Mouse (Mus musculus): ENCODE measurements around the gene Mettl23. TPM values are rescaled to one million over a fixed set of nuclear protein-coding genes. Genes with fewer than 3 reads are reported as not detected.
A peak's percentile ranks its signal among the peaks of the same experiment; 100 is the strongest.

Mettl23 gene
- polyA plus RNA-seq, 1 experiment, result 22.4 TPM

GRCm38 (mm10) chr11:116869223-116869622 is 26.1 kb downstream of the Mettl23 start:
- TF ChIP-seq POLR2A (IDR thresholded peaks at IDR 0.05; ENCODE audit: low read depth, low read length), result no peak
- no peak for TF ChIP-seq CTCF (IDR thresholded peaks at IDR 0.05; ENCODE audit: borderline replicate concordance, insufficient read depth, low read length)
- Histone ChIP-seq H3K4me3 (ENCODE audit: insufficient read depth, low read length) (no peak overlapping the region), H3K4me1 (ENCODE audit: control insufficient read depth, insufficient read depth, low read length) (no peaks in the 10 kb centered on the region), H3K27ac (ENCODE audit: insufficient read depth, low read length) (no peak overlapping the region)

GRCm38 (mm10) chr11:116869641-116870040 is 26.6 kb downstream of the Mettl23 start:
- no peak overlapping the region for H3K4me3 ChIP-seq (ENCODE audit: insufficient read depth, low read length)
- H3K27ac ChIP-seq (ENCODE audit: insufficient read depth, low read length), result no peak overlapping the region
- no peaks in the 10 kb centered on the region for H3K4me1 ChIP-seq (ENCODE audit: control insufficient read depth, insufficient read depth, low read length)
- TF ChIP-seq CTCF (IDR thresholded peaks at IDR 0.05; ENCODE audit: borderline replicate concordance, insufficient read depth, low read length), result no peak
- TF ChIP-seq POLR2A (IDR thresholded peaks at IDR 0.05; ENCODE audit: low read depth, low read length), result no peak

- H3K4me1 ChIP-seq (ENCODE audit: control insufficient read depth, insufficient read depth, low read length), result no peaks in the 10 kb centered on the region
- no peak overlapping the region for H3K4me3 ChIP-seq (ENCODE audit: insufficient read depth, low read length)
- TF ChIP-seq POLR2A (IDR thresholded peaks at IDR 0.05; ENCODE audit: low read depth, low read length), result no peak
- TF ChIP-seq CTCF (IDR thresholded peaks at IDR 0.05; ENCODE audit: borderline replicate concordance, insufficient read depth, low read length), result no peak
- no peak overlapping the region for H3K27ac ChIP-seq (ENCODE audit: insufficient read depth, low read length)
Measured at GRCm38 (mm10) chr11:116871538-116871937, 28.5 kb downstream of the Mettl23 start.

- Histone ChIP-seq H3K27ac (ENCODE audit: insufficient read depth, low read length) (no peak overlapping the region), H3K4me3 (ENCODE audit: insufficient read depth, low read length) (no peak overlapping the region), H3K4me1 (ENCODE audit: control insufficient read depth, insufficient read depth, low read length) (no peaks in the 10 kb centered on the region)
- TF ChIP-seq POLR2A (IDR thresholded peaks at IDR 0.05; ENCODE audit: low read depth, low read length) (no peak), CTCF (IDR thresholded peaks at IDR 0.05; ENCODE audit: borderline replicate concordance, insufficient read depth, low read length) (no peak)
Measured at GRCm38 (mm10) chr11:116873987-116874386, 30.9 kb downstream of the Mettl23 start.

GRCm38 (mm10) chr11:116878454-116878853 is 35.4 kb downstream of the Mettl23 start:
- Histone ChIP-seq H3K27ac (ENCODE audit: insufficient read depth, low read length) (no peak overlapping the region), H3K4me3 (ENCODE audit: insufficient read depth, low read length) (no peak overlapping the region), H3K4me1 (ENCODE audit: control insufficient read depth, insufficient read depth, low read length) (no peaks in the 10 kb centered on the region)
- no peak for TF ChIP-seq POLR2A (IDR thresholded peaks at IDR 0.05; ENCODE audit: low read depth, low read length)

GRCm38 (mm10) chr11:116880839-116881238 is 37.8 kb downstream of the Mettl23 start:
- no peak for TF ChIP-seq CTCF (IDR thresholded peaks at IDR 0.05; ENCODE audit: borderline replicate concordance, insufficient read depth, low read length)
- TF ChIP-seq POLR2A (IDR thresholded peaks at IDR 0.05; ENCODE audit: low read depth, low read length), result no peak
- no peak overlapping the region for H3K4me3 ChIP-seq (ENCODE audit: insufficient read depth, low read length)
- no peaks in the 10 kb centered on the region for H3K4me1 ChIP-seq (ENCODE audit: control insufficient read depth, insufficient read depth, low read length)
- no peak overlapping the region for H3K27ac ChIP-seq (ENCODE audit: insufficient read depth, low read length)

GRCm38 (mm10) chr11:116881440-116881839 is 38.4 kb downstream of the Mettl23 start:
- Histone ChIP-seq H3K27ac (ENCODE audit: insufficient read depth, low read length) (no peak overlapping the region), H3K4me3 (ENCODE audit: insufficient read depth, low read length) (no peak overlapping the region), H3K4me1 (ENCODE audit: control insufficient read depth, insufficient read depth, low read length) (no peaks in the 10 kb centered on the region)
- TF ChIP-seq POLR2A (IDR thresholded peaks at IDR 0.05; ENCODE audit: low read depth, low read length) (no peak), CTCF (IDR thresholded peaks at IDR 0.05; ENCODE audit: borderline replicate concordance, insufficient read depth, low read length) (no peak)

- Histone ChIP-seq H3K4me1 (ENCODE audit: control insufficient read depth, insufficient read depth, low read length) (no peaks in the 10 kb centered on the region), H3K4me3 (ENCODE audit: insufficient read depth, low read length) (no peak overlapping the region), H3K27ac (ENCODE audit: insufficient read depth, low read length) (no peak overlapping the region)
- no peak for TF ChIP-seq POLR2A (IDR thresholded peaks at IDR 0.05; ENCODE audit: low read depth, low read length)
- TF ChIP-seq CTCF (IDR thresholded peaks at IDR 0.05; ENCODE audit: borderline replicate concordance, insufficient read depth, low read length), result no peak
Measured at GRCm38 (mm10) chr11:116882446-116882845, 39.4 kb downstream of the Mettl23 start.

- no peak overlapping the region for H3K27ac ChIP-seq (ENCODE audit: insufficient read depth, low read length)
- H3K4me1 ChIP-seq (ENCODE audit: control insufficient read depth, insufficient read depth, low read length), result no peaks in the 10 kb centered on the region
- TF ChIP-seq CTCF (IDR thresholded peaks at IDR 0.05; ENCODE audit: borderline replicate concordance, insufficient read depth, low read length) (no peak), POLR2A (IDR thresholded peaks at IDR 0.05; ENCODE audit: low read depth, low read length) (no peak)
Measured at GRCm38 (mm10) chr11:116884061-116884460, 41.0 kb downstream of the Mettl23 start.

GRCm38 (mm10) chr11:116885275-116886151 is 42.4 kb downstream of the Mettl23 start:
- Histone ChIP-seq H3K4me1 (ENCODE audit: control insufficient read depth, insufficient read depth, low read length) (no peaks in the 10 kb centered on the region), H3K27ac (ENCODE audit: insufficient read depth, low read length) (no peak overlapping the region), H3K4me3 (ENCODE audit: insufficient read depth, low read length) (peak overlapping the region; percentile 28)
- no peak for TF ChIP-seq POLR2A (IDR thresholded peaks at IDR 0.05; ENCODE audit: low read depth, low read length)
- TF ChIP-seq CTCF (IDR thresholded peaks at IDR 0.05; ENCODE audit: borderline replicate concordance, insufficient read depth, low read length), result peak; percentile 45; the same call in 1 of the 2 replicates

More at GRCm38 (mm10) chr11:116884061-116884460, 41.0 kb downstream of the Mettl23 start:
- H3K4me3 ChIP-seq (ENCODE audit: insufficient read depth, low read length), result no peak overlapping the region
